Comparison of ENCODE assay signal across 25 mouse cellular contexts in genomic region chr2:46503074-46503473, GRCm38 (mm10).
"Had no signal": no experiment of that assay in that cellular context is flagged by ENCODE, and none has a peak within 500 bp of the region (broad histone marks: within the 10 kb centered on the region; RNA-seq: fewer than 3 reads in every experiment).

No protein-coding gene starts in this region.

- H3K4me1 ChIP-seq: heart, embryonic 13.5 days; heart, embryonic 15.5 days; hindbrain, embryonic 13.5 days; hindbrain, embryonic 15.5 days; kidney, embryonic 15.5 days; limb, embryonic 13.5 days had no signal

- H3K27ac ChIP-seq: heart, adult 2 months; heart, embryonic 13.5 days; heart, embryonic 15.5 days; hindbrain, embryonic 13.5 days; hindbrain, embryonic 15.5 days; hindbrain, postnatal 0 days; kidney, embryonic 15.5 days; kidney, postnatal 0 days; limb, embryonic 13.5 days had no signal

- ATAC-seq: forebrain, postnatal 0 days; hindbrain, postnatal 0 days; intestine, embryonic 16.5 days had no signal

- DNase-seq: forebrain, postnatal 0 days; gastrocnemius, postnatal 14 days; gastrocnemius, postnatal 36 days; heart, adult 11 months; heart, adult 2 months; heart, postnatal 14 days; heart, postnatal 36 days; kidney, adult 11 months; kidney, adult 2 months; kidney, adult 9 months; kidney, postnatal 14 days; kidney, postnatal 36 days; layer of hippocampus, adult 9-11 months; layer of hippocampus, postnatal 36 days; left cerebral cortex, postnatal 4 days had no signal

- H3K27me3 ChIP-seq: heart, embryonic 13.5 days; heart, embryonic 15.5 days; hindbrain, embryonic 13.5 days; hindbrain, embryonic 15.5 days; kidney, embryonic 15.5 days; limb, embryonic 13.5 days had no signal

- H3K4me3 ChIP-seq: heart, adult 2 months; heart, embryonic 13.5 days; heart, embryonic 15.5 days; hindbrain, embryonic 13.5 days; hindbrain, embryonic 15.5 days; kidney, embryonic 15.5 days; limb, embryonic 13.5 days had no signal

- H3K4me2 ChIP-seq: heart, embryonic 11.5 days; heart, embryonic 13.5 days; heart, embryonic 15.5 days; hindbrain, embryonic 13.5 days; hindbrain, embryonic 15.5 days; kidney, embryonic 15.5 days; limb, embryonic 13.5 days had no signal

- H3K36me3 ChIP-seq: heart, embryonic 13.5 days; heart, embryonic 15.5 days; hindbrain, embryonic 13.5 days; hindbrain, embryonic 15.5 days; kidney, embryonic 15.5 days; limb, embryonic 13.5 days had no signal

- H3K9ac ChIP-seq: forebrain, postnatal 0 days; heart, embryonic 13.5 days; heart, embryonic 15.5 days; hindbrain, embryonic 13.5 days; hindbrain, embryonic 15.5 days; kidney, embryonic 15.5 days; limb, embryonic 13.5 days had no signal

- H3K9me3 ChIP-seq: heart, embryonic 13.5 days; heart, embryonic 15.5 days; hindbrain, embryonic 13.5 days; hindbrain, embryonic 15.5 days; kidney, embryonic 15.5 days; limb, embryonic 13.5 days had no signal
